Mouse (Mus musculus) midbrain, embryonic 14.5 days (tissue): Measurements from ENCODE around the gene Glud1. TPM values are rescaled to one million over a fixed set of nuclear protein-coding genes. Genes with fewer than 3 reads are reported as not detected.

ENCODE experiments used
- ATAC-seq: fragments of 200-750 bp; cut with Nextera tagmentation; 2 replicates; pipeline ENCODE4 v1.8.0; 2017; ENCODE audit warnings: moderate number of reproducible peaks, moderate library complexity; ENCODE audit not compliant: low FRiP score, low TSS enrichment
- DNase-seq: peaks from one replicate; pipeline ENCODE4 v3.0.0-alpha.2; 2015
- H3K27ac ChIP-seq: fragments of 300-500 bp; sonication (generic); replicated peaks from 2 replicates; pipeline ENCODE4 v1.5.1; 2014; ENCODE audit warnings: mild to moderate bottlenecking, low read depth, low read length, moderate library complexity
- H3K27me3 ChIP-seq: fragments of 300-500 bp; sonication (generic); 2 replicates; pipeline ENCODE4 v1.6.1; 2014; ENCODE audit warnings: low read length, control low read depth, mixed read lengths; ENCODE audit not compliant: control insufficient read depth, insufficient read depth
- H3K36me3 ChIP-seq: fragments of 300-500 bp; sonication (generic); 2 replicates; pipeline ENCODE4 v1.6.1; 2014; ENCODE audit warnings: low read length, control low read depth; ENCODE audit not compliant: control insufficient read depth, insufficient read depth
- H3K4me1 ChIP-seq: fragments of 300-500 bp; sonication (generic); 2 replicates; pipeline ENCODE4 v1.6.1; 2014; ENCODE audit warnings: mild to moderate bottlenecking, antibody characterized with exemption, low read length, control low read depth; ENCODE audit not compliant: control insufficient read depth, insufficient read depth
- H3K4me2 ChIP-seq: fragments of 300-500 bp; sonication (generic); 2 replicates; pipeline ENCODE4 v1.6.1; 2014; ENCODE audit warnings: mild to moderate bottlenecking, low read length, moderate library complexity
- H3K4me3 ChIP-seq: fragments of 300-500 bp; sonication (generic); replicated peaks from 2 replicates; pipeline ENCODE4 v1.5.1; 2014; ENCODE audit warnings: low read depth, low read length
- H3K9ac ChIP-seq: fragments of 300-500 bp; sonication (generic); replicated peaks from 2 replicates; pipeline ENCODE4 v1.6.1; 2014; ENCODE audit warnings: mild to moderate bottlenecking, low read length, moderate library complexity
- H3K9me3 ChIP-seq: fragments of 300-500 bp; sonication (generic); 2 replicates; pipeline ENCODE4 v1.6.1; 2016; ENCODE audit warnings: low read length, control low read depth, mixed read lengths; ENCODE audit not compliant: control insufficient read depth
- WGBS: fragments of 180-500 bp; shearing (Covaris S2); extraction: QIAGEN DNeasy Blood & Tissue Kit; methylation state at CpG from one replicate; pipeline ENCODE4 v1.1.7; 2014; 5-methylcytosine and 5-hydroxymethylcytosine counted together
- polyA plus RNA-seq: library from polyadenylated mRNA; unstranded; fragments of >200 nt; fragmentation: Nextera tagmentation; extraction: Ambion mirVana; gene quantifications from 2 replicates; pipeline ENCODE4 v1.2.1, GENCODE M21; 2014

Glud1 gene
- polyA plus RNA-seq, 1 experiment from 2014 or later: 109 TPM

- H3K27me3 ChIP-seq: no peaks in the 10 kb centered on the region
- no peaks in the 10 kb centered on the region for H3K4me1 ChIP-seq
- DNase-seq (no peak), ATAC-seq (no peak)
- H3K9me3 ChIP-seq: no peaks in the 10 kb centered on the region
- WGBS: 95% methylated on average over 3 of the region's 3 CpGs
- H3K9ac ChIP-seq: no peak overlapping the region
- no peak overlapping the region for H3K27ac ChIP-seq
- no peak overlapping the region for H3K4me3 ChIP-seq
- H3K36me3 ChIP-seq: no peaks in the 10 kb centered on the region
- no peak overlapping the region for H3K4me2 ChIP-seq
Measured at GRCm38 (mm10) chr14:34289259-34290015, 21.1 kb upstream of the Glud1 start.

- WGBS: 57% methylated on average over 1 of the region's 1 CpGs
- Histone ChIP-seq H3K4me2 (no peak overlapping the region), H3K4me1 (no peaks in the 10 kb centered on the region), H3K27me3 (no peaks in the 10 kb centered on the region), H3K36me3 (no peaks in the 10 kb centered on the region), H3K9me3 (no peaks in the 10 kb centered on the region), H3K27ac (no peak overlapping the region), H3K4me3 (no peak overlapping the region), H3K9ac (no peak overlapping the region)
- ATAC-seq (no peak), DNase-seq (no peak)
Measured at GRCm38 (mm10) chr14:34290229-34290628, 20.3 kb upstream of the Glud1 start.

- no peak overlapping the region for H3K4me2 ChIP-seq
- H3K9me3 ChIP-seq: no peaks in the 10 kb centered on the region
- DNase-seq: no peak
- H3K27me3 ChIP-seq: no peaks in the 10 kb centered on the region
- 83% methylated on average over 3 of the region's 3 CpGs for WGBS
- no peak overlapping the region for H3K4me3 ChIP-seq
- no peak for ATAC-seq
- H3K27ac ChIP-seq: no peak overlapping the region
- H3K4me1 ChIP-seq: no peaks in the 10 kb centered on the region
- H3K36me3 ChIP-seq: no peaks in the 10 kb centered on the region
- H3K9ac ChIP-seq: no peak overlapping the region
Measured at GRCm38 (mm10) chr14:34293641-34294040, 16.9 kb upstream of the Glud1 start.

- no peak overlapping the region for H3K4me2 ChIP-seq
- H3K4me1 ChIP-seq: no peaks in the 10 kb centered on the region
- 90% methylated on average over 7 of the region's 7 CpGs for WGBS
- H3K27me3 ChIP-seq: no peaks in the 10 kb centered on the region
- no peak overlapping the region for H3K27ac ChIP-seq
- H3K9me3 ChIP-seq: no peaks in the 10 kb centered on the region
- H3K4me3 ChIP-seq: no peak overlapping the region
- DNase-seq: no peak
- H3K9ac ChIP-seq: no peak overlapping the region
- H3K36me3 ChIP-seq: no peaks in the 10 kb centered on the region
- no peak for ATAC-seq
Measured at GRCm38 (mm10) chr14:34296350-34296749, 14.2 kb upstream of the Glud1 start.

GRCm38 (mm10) chr14:34297038-34297437, 13.5 kb upstream of the Glud1 start:
- DNase-seq (no peak), ATAC-seq (no peak)
- WGBS: 79% methylated on average over 4 of the region's 4 CpGs
- no peak overlapping the region for H3K27ac ChIP-seq
- no peaks in the 10 kb centered on the region for H3K36me3 ChIP-seq
- no peaks in the 10 kb centered on the region for H3K9me3 ChIP-seq
- H3K4me2 ChIP-seq: no peak overlapping the region
- no peak overlapping the region for H3K4me3 ChIP-seq
- no peaks in the 10 kb centered on the region for H3K4me1 ChIP-seq
- H3K9ac ChIP-seq: no peak overlapping the region
- H3K27me3 ChIP-seq: no peaks in the 10 kb centered on the region

GRCm38 (mm10) chr14:34297634-34298033, 12.9 kb upstream of the Glud1 start:
- Histone ChIP-seq H3K27me3 (no peaks in the 10 kb centered on the region), H3K9ac (no peak overlapping the region), H3K9me3 (no peaks in the 10 kb centered on the region), H3K4me2 (no peak overlapping the region), H3K27ac (no peak overlapping the region), H3K4me1 (no peaks in the 10 kb centered on the region), H3K4me3 (no peak overlapping the region), H3K36me3 (no peaks in the 10 kb centered on the region)
- DNase-seq (no peak), ATAC-seq (no peak)
- WGBS: 55% methylated on average over 2 of the region's 2 CpGs

GRCm38 (mm10) chr14:34298871-34299700, 11.4 kb upstream of the Glud1 start:
- Histone ChIP-seq H3K4me3 (no peak overlapping the region), H3K27ac (no peak overlapping the region), H3K4me1 (no peaks in the 10 kb centered on the region), H3K27me3 (no peaks in the 10 kb centered on the region), H3K9me3 (no peaks in the 10 kb centered on the region), H3K4me2 (no peak overlapping the region), H3K36me3 (no peaks in the 10 kb centered on the region), H3K9ac (no peak overlapping the region)
- 84% methylated on average over 11 of the region's 11 CpGs for WGBS
- ATAC-seq (no peak), DNase-seq (no peak)

- no peak for ATAC-seq
- DNase-seq: no peak
- Histone ChIP-seq H3K36me3 (no peaks in the 10 kb centered on the region), H3K9ac (no peak overlapping the region), H3K27me3 (no peaks in the 10 kb centered on the region), H3K4me3 (no peak overlapping the region), H3K27ac (no peak overlapping the region), H3K9me3 (no peaks in the 10 kb centered on the region), H3K4me2 (no peak overlapping the region), H3K4me1 (no peaks in the 10 kb centered on the region)
- WGBS: 82% methylated on average over 5 of the region's 5 CpGs
Measured at GRCm38 (mm10) chr14:34302681-34303242, 7.8 kb upstream of the Glud1 start.
